8 mouse cellular contexts compared by ENCODE assay signal in genomic region chr7:43465344-43466098, GRCm38 (mm10). TPM values are rescaled to one million over a fixed set of nuclear protein-coding genes. Genes with fewer than 3 reads are reported as not detected.
DNase-seq lines count a peak whose midpoint lies in the region; ATAC-seq and TF ChIP-seq lines count a peak whose summit lies in the region.

No protein-coding gene starts in this region.

- peak; percentile 2; the same call in 1 of the 2 replicates for TF ChIP-seq CTCF in hindbrain, postnatal 0 days (IDR thresholded peaks at IDR 0.05; ENCODE audit: low read depth)

- H3K27me3 ChIP-seq in hindbrain, postnatal 0 days (ENCODE audit: insufficient read depth, low read length) = no peaks in the 10 kb centered on the region

- peak overlapping the region; percentile 47 for H3K9ac ChIP-seq in hindbrain, postnatal 0 days (replicated peaks; ENCODE audit: low read length)

- peak; percentile 75 to 79 for DNase-seq in adrenal gland, adult 18-20 months (ENCODE audit: low spot score in 2 of 2)
- peak; percentile 94 for DNase-seq in embryo, embryonic 10 days (ENCODE audit: low spot score)
- DNase-seq in gastrocnemius, adult 8-10 months (ENCODE audit: low spot score in 2 of 2) = peak; percentile 77 to 85
- DNase-seq in hindbrain, postnatal 0 days (ENCODE audit: low spot score) = peak; percentile 92
- peak; percentile 81 to 94 for DNase-seq in left cerebral cortex, postnatal 10 days (ENCODE audit: extremely low spot score in 1 of 2, low spot score in 2 of 2)
- peak; percentile 91 to 93 for DNase-seq in right cerebral cortex, postnatal 10 days (ENCODE audit: low spot score in 2 of 2)
- DNase-seq in urinary bladder, postnatal 14 days (ENCODE audit: low spot score) = peak; percentile 90

- peak overlapping the region; percentile 35 for H3K4me3 ChIP-seq in hindbrain, postnatal 0 days (ENCODE audit: low read length)

- 0 out of 2 replicates have a peak, but pooled peaks cover 4% of the 10 kb centered on the region for H3K4me1 ChIP-seq in hindbrain, postnatal 0 days (ENCODE audit: insufficient read depth, low read length)

- ATAC-seq in hindbrain, postnatal 0 days = peak; percentile 85
- peak; percentile 82 for ATAC-seq in megakaryocyte progenitor cell, adult 5-6 weeks (replicated peaks; ENCODE audit: poor library complexity)

- no peaks in the 10 kb centered on the region for H3K9me3 ChIP-seq in hindbrain, postnatal 0 days (ENCODE audit: low read length)

- WGBS in hindbrain, postnatal 0 days = under 1% methylated on average over 33 of the region's 33 CpGs

- intact Hi-C loops in left cerebral cortex, postnatal 10 days (cut with DNase I) = loop anchor here (10.0 kb wide), 1 partner anchor 181 kb away; no protein-coding TSS in a partner anchor

- peak overlapping the region; percentile 62; the same call in 1 of the 2 replicates for H3K27ac ChIP-seq in hindbrain, postnatal 0 days

- peak overlapping the region; percentile 59 for H3K4me2 ChIP-seq in hindbrain, postnatal 0 days (ENCODE audit: low read depth, low read length)

- H3K36me3 ChIP-seq in hindbrain, postnatal 0 days (ENCODE audit: insufficient read depth, low read length) = no peaks in the 10 kb centered on the region

RNA-seq across cellular contexts. Expression of gene Vsig10l, which starts 2.6 kb away (rescaled TPM):
- total RNA-seq in adrenal gland, adult 18-20 months (2021) = 1 to 10 TPM; 1.6 to 4.2 TPM
- total RNA-seq in gastrocnemius, adult 8-10 months (2022) = 1 to 10 TPM; 1.3 to 2.7 (median 1.7) TPM
- total RNA-seq in hindbrain, postnatal 0 days (2014; rRNA removed) = 15.8 and 20.1 TPM in 2 replicates
- polyA plus RNA-seq in hindbrain, postnatal 0 days (2015; fragmentation: Nextera tagmentation; extraction: Ambion mirVana) = 23.1 and 25.8 TPM in 2 replicates
- total RNA-seq in left cerebral cortex, postnatal 10 days (2021) = 1 to 10 TPM; 4.4 TPM
- total RNA-seq in megakaryocyte progenitor cell, adult 5-6 weeks (2015) = 6.4 and 6.5 TPM in 2 replicates
- total RNA-seq in megakaryocyte progenitor cell, adult 5-6 weeks (2017) = 4.6 and 6.1 TPM in 2 replicates

RNA-seq across cellular contexts. Expression of gene Gm45233, which starts 21.6 kb away (rescaled TPM):
- total RNA-seq in adrenal gland, adult 18-20 months (2021) = under 1 TPM in 1 of 2 experiments, not detected in 1; 0.43 TPM
- total RNA-seq in gastrocnemius, adult 8-10 months (2022) = under 1 TPM in 1 of 4 experiments, not detected in 3; 0.73 TPM
- total RNA-seq in hindbrain, postnatal 0 days (2014; rRNA removed) = 2.6 TPM in 1 of 2 replicates, not detected in the other
- polyA plus RNA-seq in hindbrain, postnatal 0 days (2015; fragmentation: Nextera tagmentation; extraction: Ambion mirVana) = 0.43 and 0.83 TPM in 2 replicates
- 1 to 10 TPM in 1 of 2 experiments, under 1 TPM in 1; 0.79 to 1.4 TPM for total RNA-seq in left cerebral cortex, postnatal 10 days (2021)
- total RNA-seq in megakaryocyte progenitor cell, adult 5-6 weeks (2015) = not detected in 2 replicates
- 1.8 and 2.3 TPM in 2 replicates for total RNA-seq in megakaryocyte progenitor cell, adult 5-6 weeks (2017)

RNA-seq across cellular contexts. Expression of gene Etfb, which starts 21.6 kb away (rescaled TPM):
- 100 to 1,000 TPM; 440 to 834 TPM for total RNA-seq in adrenal gland, adult 18-20 months (2021)
- 100 to 1,000 TPM; 284 to 324 (median 303) TPM for total RNA-seq in gastrocnemius, adult 8-10 months (2022)
- 42.1 and 42.9 TPM in 2 replicates for total RNA-seq in hindbrain, postnatal 0 days (2014; rRNA removed)
- polyA plus RNA-seq in hindbrain, postnatal 0 days (2015; fragmentation: Nextera tagmentation; extraction: Ambion mirVana) = 148 and 149 TPM in 2 replicates
- 10 to 100 TPM; 52.2 to 55.8 TPM for total RNA-seq in left cerebral cortex, postnatal 10 days (2021)
- 450 and 456 TPM in 2 replicates for total RNA-seq in megakaryocyte progenitor cell, adult 5-6 weeks (2015)
- total RNA-seq in megakaryocyte progenitor cell, adult 5-6 weeks (2017) = 759 and 825 TPM in 2 replicates

RNA-seq across cellular contexts. Expression of gene Iglon5, which starts 24.4 kb away (rescaled TPM):
- 1 to 10 TPM; 1.3 to 1.5 TPM for total RNA-seq in adrenal gland, adult 18-20 months (2021)
- total RNA-seq in gastrocnemius, adult 8-10 months (2022) = under 1 TPM in 3 of 4 experiments, not detected in 1; 0.10 to 0.31 (median 0.13) TPM
- total RNA-seq in hindbrain, postnatal 0 days (2014; rRNA removed) = 64.7 and 69.9 TPM in 2 replicates
- 8.0 and 8.6 TPM in 2 replicates for polyA plus RNA-seq in hindbrain, postnatal 0 days (2015; fragmentation: Nextera tagmentation; extraction: Ambion mirVana)
- total RNA-seq in left cerebral cortex, postnatal 10 days (2021) = 10 to 100 TPM; 46.4 to 47.7 TPM
- not detected in 2 replicates for total RNA-seq in megakaryocyte progenitor cell, adult 5-6 weeks (2015)
- not detected in 2 replicates for total RNA-seq in megakaryocyte progenitor cell, adult 5-6 weeks (2017)

RNA-seq across cellular contexts. Expression of gene Cldnd2, which starts 24.9 kb away (rescaled TPM):
- not detected for total RNA-seq in adrenal gland, adult 18-20 months (2021)
- not detected for total RNA-seq in gastrocnemius, adult 8-10 months (2022)
- not detected in 2 replicates for total RNA-seq in hindbrain, postnatal 0 days (2014; rRNA removed)
- not detected in 2 replicates for polyA plus RNA-seq in hindbrain, postnatal 0 days (2015; fragmentation: Nextera tagmentation; extraction: Ambion mirVana)
- total RNA-seq in left cerebral cortex, postnatal 10 days (2021) = not detected
- 0.49 and 0.66 TPM in 2 replicates for total RNA-seq in megakaryocyte progenitor cell, adult 5-6 weeks (2015)
- total RNA-seq in megakaryocyte progenitor cell, adult 5-6 weeks (2017) = not detected in 2 replicates

Comparison
In these comparisons a context has a peak if more than half of its experiments do, and no peak if none do; other contexts are left out.
1. Peak in every context shown above with its lines: DNase-seq, ATAC-seq, H3K4me3 ChIP-seq and H3K27ac ChIP-seq.